Mouse (Mus musculus): ENCODE data around the gene Ube2r2. TPM values are rescaled to one million over a fixed set of nuclear protein-coding genes. Genes with fewer than 3 reads are reported as not detected.

The Ube2r2 gene
- total and polyA plus RNA-seq, 2 experiments from 2014 or later: 49.9 to 50.4 TPM

- 85% methylated on average over 1 of the region's 1 CpGs for WGBS
- Histone ChIP-seq H3K9me3 (ENCODE audit: low read length) (no peaks in the 10 kb centered on the region), H3K4me2 (ENCODE audit: low read depth, low read length, poor library complexity, severe bottlenecking) (no peak overlapping the region), H3K36me3 (ENCODE audit: insufficient read depth, low read length) (no peaks in the 10 kb centered on the region), H3K27ac (ENCODE audit: low read depth, low read length) (no peak overlapping the region), H3K9ac (replicated peaks; ENCODE audit: low read length, poor library complexity, severe bottlenecking) (no peak overlapping the region), H3K4me3 (ENCODE audit: low read depth, low read length) (no peak overlapping the region), H3K4me1 (ENCODE audit: insufficient read depth, low read length) (peaks cover 3% of the 10 kb centered on the region; the same call in 1 of the 2 replicates), H3K27me3 (ENCODE audit: insufficient read depth, low read length) (0 out of 2 replicates have a peak, but pooled peaks cover 4% of the 10 kb centered on the region)
- ATAC-seq (ENCODE audit: low FRiP score) (no peak), DNase-seq (ENCODE audit: low spot score) (no peak)
- no peak for TF ChIP-seq CTCF (IDR thresholded peaks at IDR 0.05)
Observed at GRCm38 (mm10) chr4:41092958-41093357, 42.6 kb upstream of the Ube2r2 start.

- no peaks in the 10 kb centered on the region for H3K9me3 ChIP-seq (ENCODE audit: low read length)
- H3K4me3 ChIP-seq (ENCODE audit: low read depth, low read length): no peak overlapping the region
- peaks cover 4% of the 10 kb centered on the region; the same call in 1 of the 2 replicates for H3K4me1 ChIP-seq (ENCODE audit: insufficient read depth, low read length)
- H3K36me3 ChIP-seq (ENCODE audit: insufficient read depth, low read length): no peaks in the 10 kb centered on the region
- H3K4me2 ChIP-seq (ENCODE audit: low read depth, low read length, poor library complexity, severe bottlenecking): no peak overlapping the region
- no peak for TF ChIP-seq CTCF (IDR thresholded peaks at IDR 0.05)
- WGBS: 60% methylated on average over 9 of the region's 9 CpGs
- ATAC-seq (ENCODE audit: low FRiP score) (no peak), DNase-seq (ENCODE audit: low spot score) (no peak)
- H3K27me3 ChIP-seq (ENCODE audit: insufficient read depth, low read length): 0 out of 2 replicates have a peak, but pooled peaks cover 4% of the 10 kb centered on the region
- H3K9ac ChIP-seq (replicated peaks; ENCODE audit: low read length, poor library complexity, severe bottlenecking): no peak overlapping the region
- H3K27ac ChIP-seq (ENCODE audit: low read depth, low read length): no peak overlapping the region
Observed at GRCm38 (mm10) chr4:41094361-41094760, 41.2 kb upstream of the Ube2r2 start.

GRCm38 (mm10) chr4:41096169-41096568, 39.4 kb upstream of the Ube2r2 start:
- DNase-seq (ENCODE audit: low spot score) (no peak), ATAC-seq (ENCODE audit: low FRiP score) (no peak)
- Histone ChIP-seq H3K27me3 (ENCODE audit: insufficient read depth, low read length) (0 out of 2 replicates have a peak, but pooled peaks cover 4% of the 10 kb centered on the region), H3K4me3 (ENCODE audit: low read depth, low read length) (no peak overlapping the region), H3K9ac (replicated peaks; ENCODE audit: low read length, poor library complexity, severe bottlenecking) (no peak overlapping the region), H3K36me3 (ENCODE audit: insufficient read depth, low read length) (no peaks in the 10 kb centered on the region), H3K4me2 (ENCODE audit: low read depth, low read length, poor library complexity, severe bottlenecking) (no peak overlapping the region), H3K27ac (ENCODE audit: low read depth, low read length) (no peak overlapping the region), H3K4me1 (ENCODE audit: insufficient read depth, low read length) (peaks cover 4% of the 10 kb centered on the region; the same call in 1 of the 2 replicates), H3K9me3 (ENCODE audit: low read length) (no peaks in the 10 kb centered on the region)
- TF ChIP-seq CTCF (IDR thresholded peaks at IDR 0.05): no peak
- 66% methylated on average over 8 of the region's 8 CpGs for WGBS

- Histone ChIP-seq H3K9me3 (ENCODE audit: low read length) (no peaks in the 10 kb centered on the region), H3K36me3 (ENCODE audit: insufficient read depth, low read length) (no peaks in the 10 kb centered on the region), H3K4me3 (ENCODE audit: low read depth, low read length) (no peak overlapping the region), H3K27me3 (ENCODE audit: insufficient read depth, low read length) (0 out of 2 replicates have a peak, but pooled peaks cover 4% of the 10 kb centered on the region), H3K4me2 (ENCODE audit: low read depth, low read length, poor library complexity, severe bottlenecking) (no peak overlapping the region), H3K27ac (ENCODE audit: low read depth, low read length) (no peak overlapping the region), H3K9ac (replicated peaks; ENCODE audit: low read length, poor library complexity, severe bottlenecking) (no peak overlapping the region), H3K4me1 (ENCODE audit: insufficient read depth, low read length) (peaks cover 4% of the 10 kb centered on the region; the same call in 1 of the 2 replicates)
- no peak for TF ChIP-seq CTCF (IDR thresholded peaks at IDR 0.05)
- no peak for ATAC-seq (ENCODE audit: low FRiP score)
- WGBS: 80% methylated on average over 5 of the region's 5 CpGs
- no peak for DNase-seq (ENCODE audit: low spot score)
Observed at GRCm38 (mm10) chr4:41096794-41097193, 38.7 kb upstream of the Ube2r2 start.

- 0 out of 2 replicates have a peak, but pooled peaks cover 4% of the 10 kb centered on the region for H3K27me3 ChIP-seq (ENCODE audit: insufficient read depth, low read length)
- H3K36me3 ChIP-seq (ENCODE audit: insufficient read depth, low read length): no peaks in the 10 kb centered on the region
- 0 out of 2 replicates have a peak overlapping the region, but pooled peaks have one; percentile 46 for H3K4me3 ChIP-seq (ENCODE audit: low read depth, low read length)
- H3K27ac ChIP-seq (ENCODE audit: low read depth, low read length): no peak overlapping the region
- TF ChIP-seq CTCF (IDR thresholded peaks at IDR 0.05): no peak
- H3K9ac ChIP-seq (replicated peaks; ENCODE audit: low read length, poor library complexity, severe bottlenecking): 0 out of 2 replicates have a peak overlapping the region, but pooled peaks have one; percentile 66
- H3K9me3 ChIP-seq (ENCODE audit: low read length): no peaks in the 10 kb centered on the region
- H3K4me1 ChIP-seq (ENCODE audit: insufficient read depth, low read length): peaks cover 4% of the 10 kb centered on the region; the same call in 1 of the 2 replicates
- H3K4me2 ChIP-seq (ENCODE audit: low read depth, low read length, poor library complexity, severe bottlenecking): peak overlapping the region; percentile 94; the same call in 1 of the 2 replicates
- ATAC-seq (ENCODE audit: low FRiP score) (no peak), DNase-seq (ENCODE audit: low spot score) (no peak)
- WGBS: 42% methylated on average over 13 of the region's 13 CpGs
Observed at GRCm38 (mm10) chr4:41097381-41097780, 38.2 kb upstream of the Ube2r2 start.

- Histone ChIP-seq H3K27me3 (ENCODE audit: insufficient read depth, low read length) (0 out of 2 replicates have a peak, but pooled peaks cover 4% of the 10 kb centered on the region), H3K4me2 (ENCODE audit: low read depth, low read length, poor library complexity, severe bottlenecking) (peak within 1 kb of the TSS; percentile 94), H3K9ac (replicated peaks; ENCODE audit: low read length, poor library complexity, severe bottlenecking) (peak within 1 kb of the TSS; percentile 66), H3K4me1 (ENCODE audit: insufficient read depth, low read length) (peaks cover 4% of the 10 kb centered on the region; the same call in 1 of the 2 replicates), H3K36me3 (ENCODE audit: insufficient read depth, low read length) (no peaks in the 10 kb centered on the region), H3K27ac (ENCODE audit: low read depth, low read length) (no peak within 1 kb of the TSS), H3K9me3 (ENCODE audit: low read length) (no peaks in the 10 kb centered on the region), H3K4me3 (ENCODE audit: low read depth, low read length) (peak within 1 kb of the TSS; percentile 46)
- peak; percentile 21 for DNase-seq (ENCODE audit: low spot score)
- TF ChIP-seq CTCF (IDR thresholded peaks at IDR 0.05): no peak
- ATAC-seq (ENCODE audit: low FRiP score): peak; percentile 65
- WGBS: under 1% methylated on average over 41 of the region's 42 CpGs
Observed at GRCm38 (mm10) chr4:41097871-41098576, 37.5 kb upstream of the Ube2r2 start, which contains the start of gene Aqp3. Gene Aqp3, minus strand, starts transcription at chr4:41098183.
